ENCODE assay signal across 9 mouse cellular contexts in the genomic region with DNA sequence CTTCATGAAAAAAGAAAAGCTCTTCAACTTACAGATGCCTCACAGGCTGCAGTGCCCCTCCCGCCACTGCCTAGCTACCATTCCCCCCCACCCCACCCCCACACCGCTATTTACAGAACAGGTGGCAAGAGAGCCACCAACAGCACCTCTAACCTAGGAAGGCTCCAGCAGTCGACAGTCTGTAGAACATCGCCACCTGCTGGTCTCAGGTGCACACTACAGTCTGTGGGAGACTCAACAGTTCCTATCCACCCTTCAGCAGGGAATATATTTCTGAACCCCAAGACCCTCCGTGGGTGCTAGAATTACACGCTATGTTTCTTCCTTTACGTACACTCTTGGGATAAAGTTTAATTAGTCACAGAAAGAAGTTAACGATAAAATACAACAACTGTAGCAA.
DNase-seq lines count a peak whose midpoint lies in the region; ATAC-seq lines count a peak whose summit lies in the region.
"Had no signal": no experiment of that assay in that cellular context is flagged by ENCODE, and none has a peak within 500 bp of the region (broad histone marks: within the 10 kb centered on the region; RNA-seq: fewer than 3 reads in every experiment).

No protein-coding gene starts in this region.

- intact Hi-C loops in heart, postnatal 36 days (cut with DNase I) = no loop called here

- H3K9ac ChIP-seq in liver, embryonic 11.5 days (ENCODE audit: low read depth, low read length) = no peak overlapping the region

- H3K4me3 ChIP-seq in liver, embryonic 11.5 days (ENCODE audit: low read depth, low read length) = no peak overlapping the region
- H3K4me3 ChIP-seq: myocyte had no signal

- H3K9me3 ChIP-seq in liver, embryonic 11.5 days (ENCODE audit: control insufficient read depth, low read length) = no peaks in the 10 kb centered on the region

- DNase-seq in right cerebral cortex, adult 18-20 months = peak; percentile 73
- no peak for DNase-seq in right cerebral cortex, postnatal 25 days
- peak; percentile 58 for DNase-seq in adipocyte (ENCODE audit: low spot score)
- peak; percentile 91 for DNase-seq in embryo, embryonic 10 days (ENCODE audit: low spot score)
- peak; percentile 60 to 74 for DNase-seq in heart, postnatal 36 days
- DNase-seq in liver, embryonic 11.5 days (ENCODE audit: low spot score) = peak; percentile 57
- DNase-seq in ovary, postnatal 14 days (ENCODE audit: low spot score) = peak; percentile 57
- DNase-seq in thymus, postnatal 25 days = peak; percentile 78

- no peak overlapping the region for H3K27ac ChIP-seq in liver, embryonic 11.5 days (ENCODE audit: low read depth, low read length)

- WGBS in liver, embryonic 11.5 days = 13% methylated on average over 8 of the region's 8 CpGs

- ATAC-seq in liver, embryonic 11.5 days (replicated peaks; ENCODE audit: low FRiP score) = no peak

- no peak overlapping the region for H3K4me2 ChIP-seq in liver, embryonic 11.5 days

- H3K4me1 ChIP-seq in liver, embryonic 11.5 days (replicated peaks; ENCODE audit: control insufficient read depth, insufficient read depth, low read length) = no peaks in the 10 kb centered on the region

- H3K36me3 ChIP-seq in liver, embryonic 11.5 days (ENCODE audit: control insufficient read depth, insufficient read depth, low read length) = no peaks in the 10 kb centered on the region

- H3K27me3 ChIP-seq in liver, embryonic 11.5 days (replicated peaks; ENCODE audit: control insufficient read depth, insufficient read depth, low read length) = no peaks in the 10 kb centered on the region
